Mouse (Mus musculus) MEL (cell line): ENCODE measurements around the gene Man2a2. TPM values are rescaled to one million over a fixed set of nuclear protein-coding genes. Genes with fewer than 3 reads are reported as not detected.

Experiments used
- DNase-seq: peaks from one replicate; pipeline ENCODE4 v3.0.0; 2011; ENCODE audit warnings: low read depth, low spot score
- H3K27ac ChIP-seq: 2 replicates; pipeline ENCODE4 v1.5.1; 2012; ENCODE audit warnings: low read depth, mild to moderate bottlenecking, control low read depth, low read length, moderate library complexity; ENCODE audit not compliant: control insufficient read depth
- H3K27me3 ChIP-seq, 2 experiments: fragments of 150-350 bp in 1 of 2; sonication (generic) in 1 of 2; 2 replicates each; pipeline ENCODE4 v1.6.1; 2012; ENCODE audit warnings: low read length in 2 of 2, mild to moderate bottlenecking in 2 of 2, improper control_type of control experiment in 1 of 2, moderate library complexity in 1 of 2; ENCODE audit not compliant: insufficient read depth in 2 of 2, control insufficient read depth in 1 of 2
- H3K36me3 ChIP-seq, 2 experiments: 2 replicates each; pipeline ENCODE4 v1.6.1; 2012 to 2014; ENCODE audit warnings: low read length in 2 of 2, improper control_type of control experiment in 1 of 2, inconsistent platforms in 1 of 2, mild to moderate bottlenecking in 1 of 2; ENCODE audit not compliant: insufficient read depth in 2 of 2, control insufficient read depth in 1 of 2
- H3K4me1 ChIP-seq, 2 experiments: fragments of 150-350 bp in 1 of 2; sonication (generic) in 1 of 2; 2 replicates each; pipeline ENCODE4 v1.6.1; 2012; ENCODE audit warnings: low read length in 2 of 2, improper control_type of control experiment in 1 of 2, mild to moderate bottlenecking in 1 of 2; ENCODE audit not compliant: insufficient read depth in 2 of 2, control insufficient read depth in 1 of 2
- H3K4me3 ChIP-seq, 2 experiments: fragments of 150-350 bp in 1 of 2; sonication (generic) in 1 of 2; 2 replicates each; pipeline ENCODE4 v1.5.1; 2012; ENCODE audit warnings: low read depth in 2 of 2, low read length in 2 of 2, mild to moderate bottlenecking in 2 of 2, moderate library complexity in 2 of 2, control low read depth in 1 of 2, improper control_type of control experiment in 1 of 2; ENCODE audit not compliant: control insufficient read depth in 1 of 2, insufficient read depth in 1 of 2
- H3K79me2 ChIP-seq: 2 replicates; pipeline ENCODE4 v1.6.1; 2012; ENCODE audit warnings: mild to moderate bottlenecking, low read length, moderate library complexity; ENCODE audit not compliant: control insufficient read depth, poor library complexity, insufficient read depth
- H3K9ac ChIP-seq: 2 replicates; pipeline ENCODE4 v1.6.1; 2012; ENCODE audit warnings: low read depth, mild to moderate bottlenecking, control low read depth, low read length, moderate library complexity; ENCODE audit not compliant: control insufficient read depth, poor library complexity, severe bottlenecking
- H3K9me3 ChIP-seq: fragments of 150-350 bp; sonication (generic); replicated peaks from 2 replicates; pipeline ENCODE4 v1.6.1; 2012; ENCODE audit warnings: mild to moderate bottlenecking, low read length, improper control_type of control experiment, moderate library complexity; ENCODE audit not compliant: insufficient read depth
- EP300 ChIP-seq, 2 experiments: IDR thresholded peaks; 2 replicates each; pipeline ENCODE4 v1.6.1; 2011; ENCODE audit warnings: improper control_type of control experiment in 2 of 2, low read length in 2 of 2, low read depth in 1 of 2, mild to moderate bottlenecking in 1 of 2
- KAT2A ChIP-seq: conservative IDR thresholded peaks from 2 replicates; pipeline ENCODE4 v1.6.1; 2012; ENCODE audit warnings: low read depth, low read length, improper control_type of control experiment, inconsistent platforms
- MAZ ChIP-seq: IDR thresholded peaks from 2 replicates; pipeline ENCODE4 v1.6.1; 2012; ENCODE audit warnings: low read depth, mild to moderate bottlenecking, inconsistent platforms, low read length, improper control_type of control experiment
- MEF2A ChIP-seq: IDR thresholded peaks from 2 replicates; pipeline ENCODE4 v1.6.1; 2014; ENCODE audit warnings: low read depth, mild to moderate bottlenecking, inconsistent platforms, low read length, improper control_type of control experiment; ENCODE audit not compliant: poor library complexity, insufficient replicate concordance, severe bottlenecking; ENCODE audit errors: extremely low read depth
- MXI1 ChIP-seq: IDR thresholded peaks from 2 replicates; pipeline ENCODE4 v1.6.1; 2011; ENCODE audit warnings: mild to moderate bottlenecking, low read depth, low read length, improper control_type of control experiment
- MYB ChIP-seq: IDR thresholded peaks from 2 replicates; pipeline ENCODE4 v1.6.1; 2011; ENCODE audit warnings: mild to moderate bottlenecking, low read depth, low read length, improper control_type of control experiment
- NRF1 ChIP-seq: IDR thresholded peaks from 2 replicates; pipeline ENCODE4 v1.6.1; 2014; ENCODE audit warnings: low read depth, mild to moderate bottlenecking, inconsistent platforms, low read length, improper control_type of control experiment, moderate library complexity; ENCODE audit not compliant: poor library complexity, insufficient read depth, severe bottlenecking
- POLR2A ChIP-seq, 2 experiments: IDR thresholded peaks; 2 replicates each; pipeline ENCODE4 v1.6.1; 2011 to 2012; ENCODE audit warnings: low read length in 2 of 2, mild to moderate bottlenecking in 2 of 2, control low read depth in 1 of 2, improper control_type of control experiment in 1 of 2, low read depth in 1 of 2, moderate library complexity in 1 of 2; ENCODE audit not compliant: control insufficient read depth in 1 of 2, insufficient read depth in 1 of 2, poor library complexity in 1 of 2
- POLR2AphosphoS5 ChIP-seq: IDR thresholded peaks from 2 replicates; pipeline ENCODE4 v1.6.1; 2012; ENCODE audit warnings: low read depth, borderline replicate concordance, mild to moderate bottlenecking, inconsistent platforms, low read length, moderate library complexity, mixed read lengths
- SIN3A ChIP-seq: IDR thresholded peaks from 2 replicates; pipeline ENCODE4 v1.6.1; 2012; ENCODE audit warnings: low read length, improper control_type of control experiment, inconsistent platforms
- TCF12 ChIP-seq: IDR thresholded peaks from 2 replicates; pipeline ENCODE4 v1.6.1; 2014; ENCODE audit warnings: low read depth, mild to moderate bottlenecking, inconsistent platforms, low read length, improper control_type of control experiment, moderate library complexity
- ZMIZ1 ChIP-seq: IDR thresholded peaks from 2 replicates; pipeline ENCODE4 v1.6.1; 2012; ENCODE audit warnings: low read depth, mild to moderate bottlenecking, inconsistent platforms, low read length, improper control_type of control experiment, moderate library complexity
- polyA plus RNA-seq, 2 experiments: library from polyadenylated mRNA; stranded (reverse) in 1 of 2; unstranded in 1 of 2; fragments of >175 nt in 1 of 2; fragments of >200 nt in 1 of 2; gene quantifications; 2 replicates each; pipeline versions ENCODE4 v1.2.1 to v1.2.4; 2012; ENCODE audit warnings: low replicate concordance in 2 of 2, low read depth in 1 of 2; ENCODE audit not compliant: insufficient read length in 2 of 2, insufficient read depth in 1 of 2, missing spikeins in 1 of 2
- total RNA-seq: library from RNA; depleted of rRNA; stranded (reverse); fragments of 300-350 nt; gene quantifications from 2 replicates; pipeline ENCODE4 v1.2.3, GENCODE M21; 2012

Man2a2 gene
- total and polyA plus RNA-seq, 3 experiments, result 19.2 to 38.6 TPM; not detected in 1

DNA sequence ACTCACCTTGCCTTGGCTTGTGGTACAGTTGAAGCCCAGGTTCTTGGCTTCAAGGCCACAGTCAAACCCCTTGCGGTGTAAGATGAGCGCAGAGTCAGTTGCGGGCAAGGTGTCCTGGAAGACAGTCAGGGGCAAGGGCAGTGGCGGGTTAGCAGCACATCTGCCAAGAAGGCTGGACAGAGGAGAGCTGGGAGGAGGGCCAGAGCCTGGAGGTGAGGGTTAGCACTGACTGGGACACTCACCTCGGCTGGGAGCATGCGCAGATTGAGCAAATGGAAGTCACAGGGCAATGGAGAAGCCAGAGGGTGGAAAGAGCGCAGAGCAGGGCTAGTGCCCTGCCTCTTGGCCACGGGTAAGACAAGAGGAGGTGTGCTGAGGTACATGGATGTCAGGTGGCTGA, 18.3 kb downstream of the Man2a2 start:
- no peak for DNase-seq
- no peaks in the 10 kb centered on the region; a peak in 2 of 4 replicates for H3K36me3 ChIP-seq
- no peaks in the 10 kb centered on the region for H3K79me2 ChIP-seq
- no peaks in the 10 kb centered on the region; a peak in 1 of 4 replicates for H3K4me1 ChIP-seq
- no peaks in the 10 kb centered on the region for H3K27me3 ChIP-seq
- no peak overlapping the region for H3K9ac ChIP-seq
- H3K4me3 ChIP-seq, result no peak overlapping the region
- H3K27ac ChIP-seq, result no peak overlapping the region
- TF ChIP-seq MYB (no peak), MXI1 (no peak)
- no peaks in the 10 kb centered on the region for H3K9me3 ChIP-seq

DNA sequence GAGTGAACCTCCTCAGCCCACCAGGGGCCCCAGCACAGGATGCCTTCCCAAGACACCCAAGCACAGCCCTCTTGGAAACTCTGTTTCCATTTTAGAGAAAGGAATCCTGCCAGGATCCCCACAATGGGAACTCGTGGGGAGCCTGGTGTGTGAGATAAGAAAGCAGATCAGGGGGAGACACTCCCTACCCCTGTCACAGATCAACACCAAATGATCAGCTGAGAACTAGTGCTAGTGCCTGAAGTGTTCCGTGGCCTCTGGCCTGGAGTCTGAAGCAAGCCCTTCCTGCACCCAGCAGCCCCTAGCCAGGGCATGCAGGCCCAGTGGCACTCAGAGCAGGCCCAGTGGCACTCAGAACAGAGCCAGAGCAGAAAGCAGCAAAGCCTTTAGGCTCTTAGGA, 20.4 kb downstream of the Man2a2 start:
- H3K9me3 ChIP-seq, result no peaks in the 10 kb centered on the region
- H3K27ac ChIP-seq, result no peak overlapping the region
- H3K79me2 ChIP-seq, result no peaks in the 10 kb centered on the region
- H3K9ac ChIP-seq, result no peak overlapping the region
- peaks cover 0 to 3% of the 10 kb centered on the region in 2 experiments; a peak in 1 of 4 replicates for H3K4me1 ChIP-seq
- H3K4me3 ChIP-seq, result no peak overlapping the region
- TF ChIP-seq POLR2A (IDR thresholded peaks at IDR 0.05; ENCODE audit: control insufficient read depth in 1 of 2, insufficient read depth in 1 of 2, low read depth in 1 of 2, low read length in 2 of 2, poor library complexity in 1 of 2) (no peak), SIN3A (no peak), EP300 (IDR thresholded peaks at IDR 0.05; ENCODE audit: low read depth in 1 of 2, low read length in 2 of 2) (no peak), MEF2A (no peak)
- no peaks in the 10 kb centered on the region for H3K27me3 ChIP-seq
- no peaks in the 10 kb centered on the region; a peak in 2 of 4 replicates for H3K36me3 ChIP-seq
- DNase-seq, result no peak

DNA sequence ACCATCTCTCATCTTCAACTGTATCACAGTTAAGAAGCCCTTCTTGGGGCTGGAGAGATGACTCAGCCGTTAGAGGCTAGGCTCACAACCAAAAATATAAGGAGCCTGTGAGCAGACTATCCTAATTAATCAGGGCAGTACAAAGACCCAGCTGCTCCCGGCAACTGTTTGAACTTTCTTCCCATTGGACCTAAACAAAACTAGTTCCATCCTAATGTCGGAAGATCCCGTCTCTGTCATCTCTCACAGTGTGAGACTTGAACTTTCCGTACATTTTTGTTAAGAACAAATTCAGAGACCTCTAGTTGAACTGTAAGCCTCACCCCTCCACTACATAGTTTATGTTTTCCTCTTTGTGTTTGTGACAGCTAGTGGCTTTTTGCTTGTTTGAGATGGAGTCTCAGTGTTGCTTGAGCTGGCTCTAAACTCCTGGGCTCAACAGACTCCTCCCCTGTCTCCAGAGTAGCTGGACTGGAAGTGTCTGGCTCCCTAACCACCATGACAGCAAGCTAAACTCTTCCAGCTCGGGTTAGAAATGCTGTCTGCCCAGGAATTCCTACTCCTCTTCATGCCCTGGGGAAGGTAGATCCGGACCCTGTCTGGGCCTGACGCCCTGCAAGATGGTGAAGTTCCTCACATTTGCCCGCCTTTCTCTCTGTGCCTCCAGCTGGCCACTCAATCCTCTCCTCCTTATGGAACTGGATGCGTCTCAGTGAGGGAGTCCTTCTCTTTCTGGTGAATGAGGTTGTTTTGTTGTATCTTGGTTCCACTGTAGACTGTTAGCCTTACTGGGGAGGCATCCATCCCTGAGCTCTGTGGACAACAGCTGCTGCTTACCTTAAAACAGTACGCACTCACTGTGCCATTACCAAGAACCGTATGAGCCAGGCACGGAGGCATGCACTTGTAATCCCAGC, 23.2 kb downstream of the Man2a2 start:
- H3K9me3 ChIP-seq, result no peaks in the 10 kb centered on the region
- no peaks in the 10 kb centered on the region for H3K27me3 ChIP-seq
- no peak for TF ChIP-seq POLR2AphosphoS5
- no peak for TF ChIP-seq TCF12
- no peak for TF ChIP-seq ZMIZ1
- no peak for TF ChIP-seq SIN3A
- TF ChIP-seq MAZ, result no peak
- TF ChIP-seq NRF1, result no peak
- no peak for TF ChIP-seq KAT2A
- H3K9ac ChIP-seq, result no peak overlapping the region
- no peaks in the 10 kb centered on the region; the same call in 1 of the 2 replicates for H3K79me2 ChIP-seq
- peaks cover 0 to 8% of the 10 kb centered on the region in 2 experiments; a peak in 3 of 4 replicates for H3K4me1 ChIP-seq
- H3K36me3 ChIP-seq, result peaks cover 0 to 4% of the 10 kb centered on the region in 2 experiments; a peak in 2 of 4 replicates
- DNase-seq, result no peak
- no peak overlapping the region for H3K4me3 ChIP-seq
- H3K27ac ChIP-seq, result no peak overlapping the region
